ENCODE assay signal across 19 mouse cellular contexts in genomic region chr15:73904590-73904989, GRCm38 (mm10).
"Had no signal": no experiment of that assay in that cellular context is flagged by ENCODE, and none has a peak within 500 bp of the region (broad histone marks: within the 10 kb centered on the region; RNA-seq: fewer than 3 reads in every experiment).

No protein-coding gene starts in this region.

- DNase-seq: kidney, adult 2 months; kidney, postnatal 10 days; kidney, postnatal 36 days; layer of hippocampus, postnatal 36 days; liver, postnatal 0 days; lung, embryonic 14.5 days; spleen, adult 18-20 months; thymus, postnatal 25 days had no signal

- H3K4me2 ChIP-seq: kidney, embryonic 15.5 days; limb, embryonic 12.5 days; limb, embryonic 15.5 days; liver, embryonic 11.5 days; lung, embryonic 14.5 days; midbrain, embryonic 12.5 days; stomach, embryonic 15.5 days had no signal

- H3K4me3 ChIP-seq: kidney, embryonic 15.5 days; limb, embryonic 12.5 days; limb, embryonic 15.5 days; midbrain, embryonic 12.5 days; stomach, embryonic 15.5 days had no signal

- H3K27ac ChIP-seq: kidney, embryonic 15.5 days; limb, embryonic 12.5 days; limb, embryonic 15.5 days; liver, embryonic 14.5 days; macrophage; midbrain, embryonic 12.5 days; stomach, embryonic 15.5 days had no signal

- H3K9ac ChIP-seq: kidney, embryonic 15.5 days; limb, embryonic 12.5 days; limb, embryonic 15.5 days; liver, embryonic 14.5 days; liver, postnatal 0 days; lung, embryonic 14.5 days; midbrain, embryonic 12.5 days; stomach, embryonic 15.5 days had no signal

- H3K9me3 ChIP-seq: kidney, embryonic 15.5 days; limb, embryonic 12.5 days; limb, embryonic 15.5 days; midbrain, embryonic 12.5 days; stomach, embryonic 15.5 days had no signal

- H3K27me3 ChIP-seq: kidney, embryonic 15.5 days; limb, embryonic 15.5 days; midbrain, embryonic 12.5 days; stomach, embryonic 15.5 days had no signal

- ATAC-seq: intestine, postnatal 0 days; liver, postnatal 0 days; lung, postnatal 0 days; midbrain, embryonic 16.5 days had no signal

- H3K4me1 ChIP-seq: limb, embryonic 12.5 days; limb, embryonic 15.5 days; midbrain, embryonic 12.5 days; stomach, embryonic 15.5 days had no signal

- H3K36me3 ChIP-seq: kidney, embryonic 15.5 days; limb, embryonic 12.5 days; limb, embryonic 15.5 days; midbrain, embryonic 12.5 days; stomach, embryonic 15.5 days had no signal
